Mouse (Mus musculus): ENCODE measurements around the gene Aox2.

DNA sequence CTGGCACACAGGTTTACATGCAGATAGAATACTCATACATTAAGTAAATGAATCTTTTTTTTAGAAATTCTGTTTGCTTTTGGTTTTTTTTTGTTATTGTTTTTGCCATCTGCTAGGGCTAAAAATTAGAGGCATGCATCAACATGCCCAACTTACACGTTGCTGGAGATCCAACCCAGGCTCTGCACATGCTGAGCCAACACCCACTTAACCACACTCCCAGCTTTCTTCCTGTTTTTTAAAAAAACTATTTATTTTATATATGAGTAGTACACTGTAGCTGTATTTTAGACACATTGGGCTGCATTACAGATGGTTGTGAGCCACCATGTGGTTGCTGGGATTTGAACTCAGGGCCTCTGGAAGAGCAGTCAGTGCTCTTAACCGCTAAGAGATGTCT lies 137.9 kb downstream of the Aox2 start:
- TF ChIP-seq CTCF (IDR thresholded peaks at IDR 0.05; ENCODE audit: borderline replicate concordance, insufficient read depth, low read length) (no peak), POLR2A (IDR thresholded peaks at IDR 0.05; ENCODE audit: low read depth, low read length) (no peak)
